Mouse (Mus musculus) adrenal gland, postnatal 14 days (tissue): ENCODE data around the gene Jup. TPM values are rescaled to one million over a fixed set of nuclear protein-coding genes. Genes with fewer than 3 reads are reported as not detected.

ENCODE experiments used
- DNase-seq: peaks from one replicate; pipeline ENCODE4 v3.0.0; 2021; ENCODE audit warnings: mixed read lengths
- total RNA-seq: library from RNA; stranded (reverse); gene quantifications from 2 replicates; pipeline ENCODE4 v1.2.3, GENCODE M21; 2021

Jup gene
- total RNA-seq, 1 experiment from 2014 or later = 101 TPM

- peak; percentile 86 for DNase-seq
Observed at GRCm38 (mm10) chr11:100408076-100408834, 10.7 kb upstream of the Jup start.

- no peak for DNase-seq
Observed at GRCm38 (mm10) chr11:100406995-100407705, 9.6 kb upstream of the Jup start.

GRCm38 (mm10) chr11:100406273-100406672 lies 8.7 kb upstream of the Jup start:
- no peak for DNase-seq

GRCm38 (mm10) chr11:100404456-100405074 lies 7.0 kb upstream of the Jup start:
- no peak for DNase-seq

GRCm38 (mm10) chr11:100403445-100404134 lies 6.0 kb upstream of the Jup start:
- peak; percentile 41 for DNase-seq

- no peak for DNase-seq
Observed at GRCm38 (mm10) chr11:100402682-100403081, 5.1 kb upstream of the Jup start.

- peak; percentile 31 for DNase-seq
Observed at GRCm38 (mm10) chr11:100402240-100402639, 4.7 kb upstream of the Jup start.

- DNase-seq = no peak
Observed at GRCm38 (mm10) chr11:100400842-100401241, 3.3 kb upstream of the Jup start.

- no peak for DNase-seq
Observed at GRCm38 (mm10) chr11:100399727-100400538, 2.4 kb upstream of the Jup start.

- no peak for DNase-seq
Observed at GRCm38 (mm10) chr11:100399320-100399719, 1.8 kb upstream of the Jup start.

GRCm38 (mm10) chr11:100398517-100398916 lies 954 bp upstream of the Jup start:
- DNase-seq = no peak

GRCm38 (mm10) chr11:100396886-100397599 lies 520 bp downstream of the Jup start:
- no peak for DNase-seq

GRCm38 (mm10) chr11:100395861-100396631 lies 1.5 kb downstream of the Jup start:
- DNase-seq = peak; percentile 53

GRCm38 (mm10) chr11:100395200-100395599 lies 2.4 kb downstream of the Jup start:
- DNase-seq = peak; percentile 88

- DNase-seq = no peak
Observed at GRCm38 (mm10) chr11:100394353-100395074, 3.0 kb downstream of the Jup start.

- no peak for DNase-seq
Observed at GRCm38 (mm10) chr11:100393733-100394132, 3.8 kb downstream of the Jup start.

- DNase-seq = no peak
Observed at GRCm38 (mm10) chr11:100392958-100393357, 4.6 kb downstream of the Jup start.

- no peak for DNase-seq
Observed at GRCm38 (mm10) chr11:100391884-100392345, 5.6 kb downstream of the Jup start.
